Mouse (Mus musculus) embryo, embryonic 10 days (tissue): ENCODE measurements around the gene Zbtb20.
"Not testable (repeated sequence)": the region's sequence is repeated elsewhere in the genome, so short reads cannot be mapped to it uniquely, and the experiment has no call there.

ENCODE experiments used
- DNase-seq: peaks from one replicate; pipeline ENCODE4 v3.0.0-alpha.2; 2015; ENCODE audit warnings: low spot score

Zbtb20 gene

DNA sequence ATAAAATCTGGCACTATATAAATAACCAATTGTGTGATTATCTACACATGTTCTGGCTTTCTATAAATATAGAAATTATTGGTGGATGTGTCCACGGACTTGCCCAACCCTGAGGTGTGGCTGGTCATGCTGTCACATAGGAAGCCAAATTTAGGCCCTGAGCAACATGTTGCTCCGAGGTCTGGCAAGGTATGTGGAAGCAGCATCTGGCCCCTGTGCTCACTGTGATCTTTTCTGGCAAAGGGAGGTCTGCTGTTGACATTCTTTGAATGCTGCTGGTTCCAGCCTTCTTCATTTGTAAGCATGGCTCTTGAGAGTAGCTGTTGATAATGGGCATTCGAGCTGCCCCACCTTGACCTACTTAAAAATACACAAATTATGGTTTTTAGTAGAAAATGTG lies 35.0 kb downstream of the Zbtb20 start:
- no peak for DNase-seq

DNA sequence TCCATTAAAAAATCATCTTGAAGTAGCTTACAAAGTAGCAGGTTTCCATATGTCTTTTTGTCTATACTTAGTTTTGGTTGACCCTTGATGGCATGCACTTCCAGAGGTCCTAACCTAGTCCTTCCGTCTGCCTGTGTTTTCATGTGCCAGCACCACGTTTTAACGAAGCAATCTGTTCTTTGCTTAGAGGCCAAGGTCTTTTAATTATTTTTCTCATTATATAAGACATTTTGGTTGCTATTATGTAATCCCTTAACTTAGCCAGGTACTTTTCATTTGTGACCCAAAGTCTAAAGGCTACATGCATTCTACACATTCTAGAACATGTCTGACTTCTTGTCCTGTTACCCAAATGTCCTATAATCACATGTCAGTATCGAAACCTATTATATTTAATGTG lies 35.6 kb downstream of the Zbtb20 start:
- no peak for DNase-seq

DNA sequence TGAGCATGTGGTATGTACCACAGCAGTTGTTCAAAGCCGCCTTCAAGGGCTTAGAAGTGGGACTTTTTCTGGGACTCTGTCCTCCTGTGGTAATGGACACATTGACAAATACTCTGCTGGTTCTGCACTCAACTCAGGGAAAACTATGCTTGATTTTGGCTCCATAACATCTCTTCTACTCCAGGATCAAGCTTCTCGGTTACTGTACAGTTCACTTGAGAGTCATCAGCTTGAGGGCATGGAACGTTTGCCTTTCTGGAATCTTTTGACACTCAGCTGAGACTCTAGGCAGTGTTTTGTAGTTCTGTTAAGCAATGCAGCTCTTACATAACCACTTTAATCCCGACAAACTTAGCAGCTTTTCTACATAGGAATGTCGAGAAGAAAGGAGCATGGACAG lies 36.1 kb downstream of the Zbtb20 start:
- DNase-seq = no peak

DNA sequence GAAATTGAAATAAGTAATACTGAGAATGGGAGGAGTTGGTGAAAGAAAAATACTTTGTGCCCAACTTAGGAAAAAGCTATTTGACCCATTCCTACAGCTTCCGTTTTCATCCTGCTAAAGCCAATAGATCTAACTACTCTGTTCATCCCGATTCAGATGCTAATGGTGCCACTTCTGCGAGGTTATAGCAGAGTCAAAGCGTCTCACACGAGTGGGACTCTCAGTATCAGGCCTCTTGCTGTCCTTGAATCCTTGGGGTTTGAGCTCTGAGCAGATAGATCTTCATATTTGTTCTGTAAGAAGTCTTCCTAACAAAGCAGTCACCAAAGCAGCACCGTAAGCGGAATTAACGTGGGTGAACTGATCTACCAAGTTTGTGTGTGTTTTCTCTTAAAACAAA lies 37.6 kb downstream of the Zbtb20 start:
- DNase-seq = no peak

DNA sequence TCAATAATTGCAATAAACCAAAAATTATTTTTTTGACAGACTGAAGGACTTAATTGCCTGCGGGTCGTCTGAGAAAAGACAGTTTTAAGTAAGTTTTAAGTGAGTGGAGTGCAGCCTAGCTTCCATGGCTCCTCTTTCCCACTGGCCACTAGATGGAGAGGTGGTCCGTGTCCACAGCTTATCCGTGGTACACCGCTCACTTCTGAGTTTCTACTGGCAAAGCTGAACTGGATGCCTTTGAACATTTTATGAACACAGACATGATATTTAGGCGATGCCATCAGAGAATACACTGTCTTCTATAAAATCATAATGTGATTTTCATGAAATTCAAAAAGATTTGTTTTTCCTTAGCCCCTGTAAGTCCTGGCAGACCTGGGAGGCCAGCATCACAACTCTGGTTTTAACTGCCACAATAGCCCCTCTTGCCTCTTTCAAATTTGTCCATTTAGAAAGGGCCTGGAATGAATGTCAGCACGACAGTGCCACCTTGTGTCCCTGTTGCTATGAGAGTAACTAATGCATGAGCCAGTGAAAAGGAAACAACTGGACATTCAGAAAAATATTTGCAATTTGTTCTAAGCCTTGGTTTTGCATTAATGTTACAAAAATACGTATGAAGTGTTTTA lies 38.9 kb downstream of the Zbtb20 start:
- peak; percentile 82 for DNase-seq

DNA sequence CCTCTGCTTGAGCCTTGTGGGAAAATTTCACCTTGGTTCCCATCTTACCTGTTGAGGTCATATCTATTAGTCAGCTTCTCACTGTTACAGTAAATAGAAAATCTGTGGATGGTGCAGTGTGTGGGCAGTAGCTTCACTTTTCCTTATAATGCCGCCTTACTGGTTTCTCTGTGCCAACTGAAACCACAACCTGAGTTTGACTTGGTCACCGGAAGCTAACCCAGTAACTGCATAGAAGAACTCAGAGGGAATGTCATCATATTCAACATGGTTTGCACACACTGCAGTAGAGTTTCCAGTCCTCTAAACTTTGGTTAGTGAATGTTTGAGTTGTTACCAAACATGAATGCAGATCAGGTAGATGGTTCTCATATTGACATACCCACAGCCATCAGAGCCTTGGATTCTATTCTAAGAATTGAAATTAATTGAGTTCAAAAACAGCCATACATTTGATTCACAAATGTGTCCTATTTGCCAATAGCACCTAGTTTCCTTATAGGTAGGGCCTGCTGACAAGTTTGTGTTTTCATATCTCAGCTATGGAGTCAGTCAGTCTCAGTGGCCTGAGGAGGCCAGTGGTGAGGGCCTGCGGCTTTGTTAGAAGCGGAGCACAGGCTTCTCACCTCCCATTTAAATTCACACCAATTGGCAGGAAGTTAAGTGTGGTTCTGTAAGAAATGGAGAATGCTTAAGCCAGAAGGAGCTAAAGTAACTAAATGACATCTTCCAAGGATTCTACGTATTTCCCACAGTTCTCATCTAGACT lies 44.5 kb downstream of the Zbtb20 start:
- DNase-seq = no peak

DNA sequence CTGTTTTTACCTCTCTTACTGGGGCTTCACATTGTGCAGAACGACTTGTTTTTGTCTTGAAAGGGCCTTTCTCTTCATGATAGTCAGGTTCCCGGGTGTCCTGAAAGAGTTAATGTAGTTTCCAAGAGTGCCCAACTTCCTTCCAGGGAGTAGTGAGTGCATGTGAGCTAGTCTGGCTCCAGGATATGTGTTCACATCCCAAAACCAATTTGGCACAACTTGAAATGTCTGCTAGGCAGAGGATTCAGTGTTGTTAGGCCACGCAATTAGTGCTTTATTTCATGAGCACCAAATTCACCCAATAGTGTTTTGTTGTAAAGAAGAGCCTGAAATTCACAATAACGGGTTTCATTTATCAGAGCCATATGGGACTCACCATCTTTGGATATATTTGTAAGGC lies 45.8 kb downstream of the Zbtb20 start:
- DNase-seq = no peak

DNA sequence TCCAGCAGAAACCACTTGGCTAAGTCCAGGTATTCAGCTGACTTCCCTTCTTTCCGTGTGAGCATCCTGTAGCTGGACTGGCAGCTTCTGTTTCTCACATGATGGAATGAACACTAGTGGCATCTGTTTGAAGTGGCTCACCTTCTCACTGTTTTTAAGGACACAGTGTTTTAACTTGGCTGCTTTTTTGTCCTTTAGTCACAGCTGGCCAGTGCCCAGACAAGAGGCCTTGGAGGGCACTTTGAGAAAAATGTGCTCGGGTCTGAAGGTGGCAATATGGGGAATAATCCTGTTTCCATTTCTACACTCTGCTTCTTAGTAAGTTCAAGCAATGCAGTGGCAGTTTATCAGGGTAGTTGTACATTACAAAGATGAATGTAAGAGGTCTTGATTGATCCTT lies 62.5 kb downstream of the Zbtb20 start:
- DNase-seq = no peak

DNA sequence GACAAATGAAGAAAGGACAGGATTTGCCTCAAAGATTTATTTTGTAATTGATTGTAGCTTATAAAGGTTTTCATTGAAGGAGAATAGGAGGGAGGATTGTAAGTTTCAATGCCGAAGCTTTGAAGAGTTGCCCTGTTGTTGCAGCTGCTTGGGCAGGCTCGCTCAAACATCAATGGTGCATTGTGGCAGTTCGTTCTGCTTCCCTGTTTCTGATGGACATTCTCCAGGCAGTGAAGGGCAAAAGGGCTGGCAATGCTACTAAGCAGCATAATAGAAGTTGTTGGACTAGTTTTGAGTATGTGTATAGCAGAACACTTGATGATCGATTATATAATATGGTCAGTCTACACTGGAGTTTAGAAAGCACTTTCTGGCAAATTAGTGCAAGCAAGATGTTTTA lies 71.3 kb downstream of the Zbtb20 start:
- peak; percentile 55 for DNase-seq

DNA sequence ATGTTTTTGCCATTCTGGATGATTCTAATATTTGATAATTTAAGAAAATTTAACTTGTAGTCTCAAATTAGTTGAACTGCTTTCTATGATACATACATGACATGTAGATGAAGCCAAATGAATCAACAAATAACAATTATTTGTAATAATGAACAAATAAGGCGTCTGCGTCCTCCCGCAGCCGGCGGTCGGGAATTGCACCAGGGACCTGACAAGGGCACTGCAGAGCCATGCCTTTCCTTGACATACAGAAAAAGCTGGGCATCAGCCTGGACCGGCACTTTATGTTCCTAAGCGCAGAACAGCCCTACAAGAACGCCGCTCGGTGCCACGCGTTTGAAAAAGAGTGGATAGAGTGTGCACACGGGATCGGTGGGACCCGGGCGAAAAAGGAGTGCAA lies 79.7 kb downstream of the Zbtb20 start:
- not testable (repeated sequence) for DNase-seq

DNA sequence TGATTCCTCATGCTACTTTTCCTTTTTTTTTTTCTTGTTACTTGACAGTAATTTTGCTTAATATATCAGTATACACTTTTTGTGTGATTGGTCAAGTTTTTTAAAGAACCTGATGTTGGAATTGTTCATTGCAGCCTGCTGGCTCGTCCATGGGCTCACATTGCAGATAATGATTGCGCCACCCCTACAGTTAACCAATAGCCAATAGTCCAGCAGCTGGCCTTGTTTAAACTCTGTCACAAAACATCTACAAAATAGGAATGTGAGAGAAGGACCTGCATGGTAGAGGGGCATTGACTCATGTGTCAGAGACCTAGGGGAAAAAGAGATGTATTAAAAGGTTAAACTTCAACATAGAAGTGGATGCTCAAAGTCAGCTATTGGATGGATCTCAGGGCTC lies 97.2 kb downstream of the Zbtb20 start:
- no peak for DNase-seq

DNA sequence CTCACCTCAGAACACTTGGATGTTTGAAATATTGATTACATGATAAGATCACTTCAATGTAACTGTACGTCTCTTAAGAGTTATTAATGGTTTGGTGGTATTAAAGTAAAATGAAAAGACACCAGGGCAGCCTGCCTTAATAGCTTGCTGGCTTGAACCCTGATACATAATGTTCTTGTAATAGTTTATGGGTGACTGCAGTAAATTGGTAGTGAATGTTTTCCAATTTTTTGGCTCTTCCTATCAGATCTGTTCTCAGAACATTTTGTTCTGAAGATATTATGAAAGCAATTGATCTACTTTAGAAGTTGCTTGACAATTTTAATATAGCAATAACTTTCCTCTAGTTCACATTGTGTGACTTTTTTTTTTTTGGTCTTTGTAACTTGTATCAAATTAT lies 123.2 kb downstream of the Zbtb20 start:
- DNase-seq = no peak

DNA sequence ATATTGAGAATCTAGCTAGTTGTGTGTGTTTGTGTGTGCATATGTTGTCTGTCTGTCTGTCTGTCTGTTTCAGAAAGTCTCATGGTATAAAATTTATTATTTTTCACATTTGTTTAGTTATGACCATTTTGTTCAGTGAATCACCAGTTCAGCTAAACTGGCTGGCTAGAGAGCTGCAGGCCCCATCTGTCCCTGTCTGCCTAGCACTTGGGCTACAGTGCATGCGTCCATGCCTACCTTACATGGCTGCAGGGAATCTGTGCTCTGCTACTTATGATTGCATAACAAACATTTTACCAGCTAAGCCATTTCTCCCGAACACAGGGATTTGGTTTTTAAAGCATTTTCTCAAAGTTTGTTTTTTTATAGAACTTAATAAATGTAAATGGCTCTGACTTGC lies 150.7 kb downstream of the Zbtb20 start:
- DNase-seq = no peak

DNA sequence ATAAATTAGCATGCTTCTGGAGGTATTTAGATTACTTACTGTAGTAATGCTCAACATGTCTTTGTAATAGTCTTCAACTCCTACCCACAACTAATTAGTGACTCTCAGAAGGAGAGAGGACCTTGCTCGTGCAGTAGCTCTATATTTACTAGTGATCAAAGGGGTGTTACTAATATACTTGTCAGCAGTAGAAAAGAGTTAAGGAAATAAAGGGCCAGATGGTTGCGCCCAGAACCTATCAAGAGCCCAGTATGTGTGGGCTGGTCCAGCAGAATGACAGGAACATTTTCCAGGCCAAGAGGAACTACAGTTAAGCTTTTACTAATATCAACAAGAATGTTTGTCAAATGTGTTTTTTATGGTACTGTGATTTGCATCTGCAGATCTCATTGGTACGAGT lies 153.6 kb downstream of the Zbtb20 start:
- no peak for DNase-seq

DNA sequence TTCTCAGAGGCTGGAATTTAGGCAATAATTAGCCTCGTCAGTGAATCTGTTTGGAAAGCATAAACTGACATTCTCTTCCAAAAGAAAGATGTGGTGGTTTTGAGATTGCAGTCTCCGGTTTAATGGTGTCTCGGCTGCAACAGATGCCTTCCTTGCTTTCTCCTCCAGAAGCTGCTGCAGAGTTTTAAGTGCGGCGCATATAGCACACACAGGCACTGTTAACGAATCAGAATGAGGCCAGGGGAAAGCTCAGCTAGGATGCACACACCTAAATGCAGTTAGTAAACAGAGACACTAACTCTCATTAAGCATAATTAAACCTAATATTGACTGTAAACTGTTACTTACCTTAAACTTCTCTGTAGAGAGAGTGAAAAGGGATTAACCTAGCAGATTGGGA lies 160.0 kb downstream of the Zbtb20 start:
- DNase-seq = peak; percentile 5

DNA sequence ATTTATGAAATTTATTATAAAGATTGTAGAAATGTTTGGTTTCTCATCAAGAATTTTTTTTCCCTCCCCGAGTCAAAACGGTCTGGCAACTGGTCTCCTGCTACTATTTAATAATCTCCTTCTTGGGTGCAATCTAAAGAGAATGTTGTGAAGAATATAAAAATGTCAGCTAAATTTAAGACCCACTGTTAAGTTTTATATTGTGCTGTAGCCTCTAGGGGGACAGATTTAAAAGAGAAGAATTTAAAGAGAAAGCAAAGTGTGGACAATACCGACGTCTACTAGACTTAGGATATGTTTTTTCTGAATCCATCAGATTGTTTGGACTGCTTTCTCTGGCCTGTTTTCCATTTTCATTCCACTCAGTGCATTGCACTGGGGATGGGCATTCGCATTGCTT lies 160.8 kb downstream of the Zbtb20 start:
- DNase-seq = no peak

DNA sequence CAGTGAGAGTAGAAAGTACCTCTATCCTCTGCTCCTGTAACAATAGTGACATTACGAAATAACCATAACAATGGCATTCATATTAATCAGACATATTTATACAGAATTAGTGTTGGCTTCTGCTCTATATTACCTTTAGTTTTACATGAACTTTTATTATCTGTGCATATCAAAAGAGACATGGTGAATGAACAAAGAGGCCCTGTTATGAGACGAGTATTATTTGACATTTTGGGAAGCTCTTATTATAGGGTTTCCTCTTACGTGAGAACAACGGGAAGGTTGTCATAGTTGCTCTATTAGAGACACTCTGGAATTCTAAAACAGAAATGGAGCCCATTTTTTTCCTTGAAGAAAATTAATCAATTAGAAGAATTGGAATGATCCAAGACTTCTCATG lies 161.6 kb downstream of the Zbtb20 start:
- DNase-seq = no peak

DNA sequence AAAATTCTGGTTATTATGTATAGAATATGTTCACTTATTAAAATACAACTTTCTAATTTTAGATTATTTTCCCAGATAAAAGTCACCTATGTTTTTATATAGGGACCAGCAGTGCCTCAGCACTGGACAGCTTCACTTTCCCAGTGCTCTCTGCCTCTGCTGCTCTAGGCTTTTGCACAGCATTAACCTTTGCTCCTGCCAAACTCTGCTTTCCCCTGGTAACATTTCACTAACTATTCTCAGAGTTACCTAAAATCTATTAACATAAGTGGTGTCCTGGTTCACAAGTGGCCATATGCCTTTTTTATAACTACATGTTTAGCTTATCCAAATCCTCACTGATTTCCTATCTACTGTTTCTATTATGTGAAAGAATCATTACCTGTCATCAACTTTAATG lies 169.9 kb downstream of the Zbtb20 start:
- no peak for DNase-seq

DNA sequence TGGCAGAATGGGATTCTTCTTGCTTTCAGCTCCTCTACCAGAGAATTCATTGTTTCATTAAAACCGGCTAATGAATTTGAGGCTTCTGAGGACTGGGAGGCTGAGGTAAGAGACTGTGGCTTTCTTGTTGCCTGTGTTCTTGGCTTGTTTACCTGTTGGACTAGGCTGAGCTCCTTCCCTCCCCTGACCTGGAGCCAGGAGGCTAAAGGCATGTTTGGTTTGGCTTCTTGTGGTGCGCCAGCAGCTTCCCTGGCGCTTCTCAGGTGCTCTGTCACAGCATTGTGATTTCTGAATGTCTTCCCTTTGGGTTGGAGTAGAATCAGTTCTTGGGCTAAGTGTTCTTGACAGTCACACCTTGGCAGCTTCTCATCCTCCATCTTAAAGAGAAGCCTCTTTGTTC lies 171.0 kb downstream of the Zbtb20 start:
- DNase-seq = no peak

DNA sequence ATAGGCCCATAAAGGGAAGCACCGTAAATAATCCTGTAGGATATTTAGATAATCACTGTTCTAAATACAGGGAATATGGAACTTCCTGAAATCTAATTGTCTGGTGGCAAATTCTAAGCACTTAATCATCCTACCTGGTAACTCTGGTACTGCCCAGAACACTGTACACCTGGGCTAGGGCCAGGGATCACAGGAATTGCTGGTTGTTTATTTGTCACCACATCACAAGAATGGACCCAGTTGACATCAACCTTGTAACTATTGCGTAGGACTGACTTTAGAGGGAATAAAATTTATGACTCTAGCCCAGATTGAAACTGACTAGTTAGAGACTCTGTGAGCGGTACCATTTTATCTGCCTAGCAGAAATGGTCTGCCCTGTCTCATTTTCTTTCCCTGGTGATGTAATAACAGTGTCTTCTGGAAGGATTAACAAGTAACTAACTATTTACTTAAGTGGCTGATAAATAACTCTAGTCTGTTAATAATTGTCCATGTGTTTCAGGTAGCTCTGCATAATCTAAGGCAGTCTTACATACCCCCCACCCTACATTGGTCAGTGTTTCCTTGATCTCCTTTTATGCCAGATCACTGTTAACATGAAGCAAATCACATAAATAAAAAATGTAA lies 194.1 kb downstream of the Zbtb20 start:
- no peak for DNase-seq

DNA sequence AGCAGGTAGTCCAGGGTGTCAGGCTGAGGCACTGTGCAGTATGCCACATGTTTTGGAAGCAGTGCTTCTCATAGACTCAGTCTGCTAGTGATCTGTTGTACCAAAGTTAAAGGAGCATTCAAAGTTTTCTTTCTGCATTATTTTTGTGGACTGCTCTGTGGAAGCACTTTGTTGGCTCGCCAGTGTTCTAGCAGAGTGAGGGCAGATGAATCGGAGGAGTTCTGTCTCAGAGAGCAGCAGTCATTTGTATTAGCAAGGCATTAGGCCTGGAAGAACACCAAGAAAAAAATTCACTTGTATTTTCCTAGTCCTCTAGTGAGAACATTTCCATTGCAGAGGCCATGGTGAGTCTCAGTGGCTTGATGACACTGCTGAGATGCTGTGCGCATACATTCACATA lies 196.2 kb downstream of the Zbtb20 start:
- no peak for DNase-seq

DNA sequence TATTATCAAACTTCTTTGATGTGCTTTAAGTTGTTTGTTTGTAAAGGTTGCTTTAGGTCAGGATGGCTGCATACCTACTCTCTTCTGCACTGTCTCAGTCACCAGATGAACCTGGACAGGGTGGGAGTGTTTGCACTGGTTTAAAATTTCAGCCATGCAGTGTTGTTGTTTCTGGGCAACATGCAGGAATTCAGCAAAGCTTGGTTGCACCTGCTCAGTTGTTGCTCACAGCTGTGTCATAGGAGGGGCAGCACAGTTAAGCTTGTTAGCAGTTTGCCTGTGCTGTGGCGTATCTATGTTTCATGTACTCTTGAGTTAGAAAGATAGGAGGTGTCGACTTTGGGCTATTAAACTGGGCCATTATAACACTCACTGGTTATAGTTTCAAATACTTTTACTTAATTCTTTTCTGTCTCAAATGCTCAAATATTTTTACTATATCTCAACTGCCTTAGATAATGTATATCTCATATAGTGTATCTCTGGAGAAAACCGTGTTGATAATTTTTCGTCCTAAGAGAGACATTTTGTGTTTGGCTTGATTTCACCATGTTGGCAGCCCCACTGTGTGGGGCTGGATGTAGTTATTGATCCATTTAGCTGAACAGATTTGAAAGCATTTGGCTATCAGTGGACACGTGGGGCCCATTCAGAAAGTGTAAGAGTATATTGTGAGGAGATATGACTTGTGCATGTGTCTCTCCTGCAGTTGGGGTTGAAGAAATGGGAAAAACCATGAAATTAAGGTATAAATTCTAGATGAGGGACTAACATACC lies 197.3 kb downstream of the Zbtb20 start:
- peak; percentile 25 for DNase-seq

DNA sequence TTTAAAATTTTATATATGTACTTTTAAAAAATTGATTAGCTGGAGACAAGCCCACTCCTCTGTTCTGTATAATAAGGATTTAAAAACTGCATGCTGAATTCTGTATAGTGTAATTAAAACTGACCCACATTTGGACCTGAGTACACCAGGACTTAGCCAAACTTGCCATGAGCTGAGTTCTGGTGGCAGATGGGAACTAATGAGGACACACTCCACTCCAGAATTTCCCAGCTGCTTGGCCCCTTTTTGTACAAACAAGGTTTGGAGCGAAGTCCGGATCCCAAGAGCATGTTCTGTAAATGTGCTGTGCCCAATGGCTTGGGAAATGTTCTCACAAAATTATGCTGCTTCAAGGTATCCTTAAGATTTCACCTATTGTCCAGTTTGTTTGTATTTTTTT lies 204.7 kb downstream of the Zbtb20 start:
- DNase-seq = no peak
